Mouse (Mus musculus) embryo, embryonic 10 days (tissue): ENCODE measurements at regions not wholly inside any gene's neighbourhood (a gene's known extent, or its start where the extent isn't known, plus 50 kb on each side); places are given as distances from the start of the nearest gene placed in this dataset.

ENCODE experiments used
- DNase-seq: peaks from one replicate; pipeline ENCODE4 v3.0.0-alpha.2; 2015; ENCODE audit warnings: low spot score

- peak; percentile 31 for DNase-seq
Observed at GRCm38 (mm10) chr5:75761459-75762310, 187.0 kb downstream of the Kit start.

- no peak for DNase-seq
Observed at GRCm38 (mm10) chr5:75756168-75756567, 181.5 kb downstream of the Kit start.

DNA sequence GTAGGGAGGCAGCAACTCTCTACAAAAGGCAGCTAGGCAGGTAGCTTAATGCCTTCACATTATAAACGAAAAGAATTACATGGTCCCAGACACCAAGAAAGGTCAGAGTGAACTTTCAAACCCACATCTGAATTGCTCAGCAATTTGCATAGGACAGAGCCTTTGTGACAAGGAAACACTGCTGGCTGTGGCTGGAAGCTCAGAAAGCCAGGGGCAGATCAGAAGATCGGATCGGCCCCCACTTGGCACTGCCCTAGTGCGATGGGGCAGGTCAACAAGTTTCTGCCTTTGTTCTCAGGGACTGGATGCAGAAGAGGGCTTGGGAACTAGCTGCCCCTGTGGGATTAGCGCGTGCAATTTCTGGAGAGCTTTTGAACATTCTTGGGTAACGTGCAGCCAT is 179.6 kb downstream of the Kit start:
- DNase-seq = no peak

- no peak for DNase-seq
Observed at GRCm38 (mm10) chr5:75745311-75745710, 170.6 kb downstream of the Kit start.

- no peak for DNase-seq
Observed at GRCm38 (mm10) chr5:75744475-75745045, 169.8 kb downstream of the Kit start.

GRCm38 (mm10) chr5:75739336-75739735 is 164.6 kb downstream of the Kit start:
- DNase-seq = no peak

GRCm38 (mm10) chr5:75738445-75738844 is 163.7 kb downstream of the Kit start:
- DNase-seq = no peak

GRCm38 (mm10) chr5:75737752-75738151 is 163.0 kb downstream of the Kit start:
- no peak for DNase-seq

- DNase-seq = no peak
Observed at GRCm38 (mm10) chr5:75736318-75736717, 161.6 kb downstream of the Kit start.

DNA sequence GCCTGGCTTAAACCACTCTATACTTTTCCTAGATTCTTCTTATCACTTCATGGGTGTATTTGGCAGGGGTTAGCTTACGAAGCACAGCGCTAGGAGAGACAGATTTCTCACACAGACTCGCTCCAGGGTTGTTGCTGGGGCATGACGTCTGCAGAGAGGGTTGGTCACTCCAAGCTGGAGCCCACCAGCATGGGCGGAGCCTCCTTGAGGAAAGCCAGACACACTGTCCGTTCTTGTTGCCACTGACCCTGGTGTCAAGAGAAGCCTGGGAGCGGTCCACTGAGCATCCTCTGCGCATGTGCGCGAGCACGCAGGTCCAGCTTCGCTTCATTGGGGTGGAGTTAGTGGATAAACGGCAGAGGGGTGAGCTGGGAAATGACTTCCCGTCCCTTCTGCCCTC is 159.8 kb downstream of the Kit start:
- DNase-seq = peak; percentile 30

- no peak for DNase-seq
Observed at GRCm38 (mm10) chr5:75734043-75734442, 159.3 kb downstream of the Kit start.

GRCm38 (mm10) chr5:75731236-75731635 is 156.5 kb downstream of the Kit start:
- DNase-seq = no peak

GRCm38 (mm10) chr5:75730698-75731097 is 156.0 kb downstream of the Kit start:
- DNase-seq = no peak

GRCm38 (mm10) chr5:75721291-75721690 is 146.6 kb downstream of the Kit start:
- DNase-seq = no peak

DNA sequence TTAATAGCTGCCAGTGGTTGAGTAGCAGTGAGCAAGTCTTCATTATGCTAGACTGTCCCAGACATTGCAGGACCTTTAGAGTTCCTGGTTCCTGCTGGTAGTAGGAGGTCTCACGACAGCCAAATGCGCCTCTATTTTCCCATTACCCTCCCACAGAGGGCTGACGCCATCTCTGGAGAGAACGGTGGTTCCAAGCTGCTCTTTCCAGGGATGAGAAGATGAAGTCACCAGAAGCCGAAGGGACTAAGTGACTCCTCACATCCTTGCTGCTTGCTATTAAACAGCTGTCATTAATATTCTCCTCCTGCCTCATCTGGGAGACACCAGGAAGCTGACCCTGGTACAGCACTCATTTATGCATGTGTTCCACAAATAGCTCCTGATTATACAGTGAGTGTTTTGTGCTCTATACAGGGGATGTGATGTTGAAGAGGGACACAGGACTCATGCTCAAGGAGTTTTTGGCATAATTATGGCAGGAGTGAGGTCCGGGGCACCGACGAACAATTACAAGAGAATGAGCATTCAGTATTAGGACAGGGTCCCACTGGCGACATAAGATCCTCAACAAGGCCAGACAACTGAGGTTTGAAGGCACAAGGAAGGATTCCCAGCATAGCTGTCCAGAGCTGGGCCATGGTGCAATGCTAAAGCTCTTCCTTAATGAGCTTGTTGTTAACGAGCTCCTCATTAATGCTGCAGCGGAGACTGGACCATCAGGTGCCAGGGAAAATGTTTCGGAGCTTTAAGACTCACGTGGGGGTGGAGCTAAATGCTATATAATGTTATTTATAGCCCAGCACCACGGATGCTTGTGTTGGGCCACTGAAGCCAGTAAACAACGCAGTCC is 145.6 kb downstream of the Kit start:
- DNase-seq = no peak

GRCm38 (mm10) chr5:75718511-75719225 is 144.0 kb downstream of the Kit start:
- no peak for DNase-seq
